Mouse (Mus musculus): Measurements from ENCODE around the gene Metap1d.

The Metap1d gene

DNA sequence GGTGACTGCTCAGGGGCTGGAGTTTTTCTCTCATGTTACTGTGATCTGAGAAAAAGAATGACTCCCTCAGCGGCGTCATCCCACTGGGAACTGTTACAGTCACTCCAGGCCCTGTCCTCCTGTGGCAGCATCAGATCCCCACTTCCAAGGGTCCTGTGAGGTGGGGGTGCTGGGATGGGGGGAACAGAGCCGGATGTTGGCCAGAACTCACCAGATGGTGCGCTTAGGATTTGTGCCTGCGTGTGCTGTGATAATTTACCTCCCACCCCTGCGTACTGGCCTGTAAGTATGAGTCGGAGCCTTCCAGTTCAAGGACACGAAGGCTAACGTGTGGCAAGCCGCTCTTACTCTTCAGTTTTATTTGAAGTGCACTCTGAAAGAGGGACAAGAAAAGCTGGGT, 22.2 kb downstream of the Metap1d start:
- no peak for DNase-seq (ENCODE audit: low spot score in 2 of 2)

DNA sequence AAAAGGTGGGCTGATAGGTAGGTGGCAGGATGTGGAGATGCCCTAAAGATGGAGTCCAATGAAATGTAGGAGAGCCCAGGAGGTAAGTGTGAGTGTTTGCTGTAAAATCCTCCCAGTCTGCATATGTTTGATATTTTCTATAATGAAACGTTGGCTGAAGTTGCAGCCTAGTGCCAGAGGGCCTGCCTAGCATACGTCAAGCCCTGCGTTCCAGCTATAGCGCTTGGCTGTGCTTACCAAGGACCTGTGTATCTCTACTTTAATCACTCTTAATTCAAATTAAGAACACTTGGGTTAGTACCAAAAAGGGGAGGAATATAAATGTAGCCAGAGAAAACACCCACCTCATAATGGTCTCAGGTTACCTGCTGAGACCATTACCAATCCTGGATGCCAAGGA, 22.7 kb downstream of the Metap1d start:
- no peak for DNase-seq (ENCODE audit: low spot score in 2 of 2)

GRCm38 (mm10) chr2:71477787-71478186, 24.7 kb downstream of the Metap1d start:
- no peak for DNase-seq (ENCODE audit: low spot score in 2 of 2)

GRCm38 (mm10) chr2:71479917-71480316, 26.8 kb downstream of the Metap1d start:
- DNase-seq (ENCODE audit: low spot score in 2 of 2), result no peak

GRCm38 (mm10) chr2:71481825-71482224, 28.7 kb downstream of the Metap1d start:
- DNase-seq (ENCODE audit: low spot score in 2 of 2), result no peak

DNA sequence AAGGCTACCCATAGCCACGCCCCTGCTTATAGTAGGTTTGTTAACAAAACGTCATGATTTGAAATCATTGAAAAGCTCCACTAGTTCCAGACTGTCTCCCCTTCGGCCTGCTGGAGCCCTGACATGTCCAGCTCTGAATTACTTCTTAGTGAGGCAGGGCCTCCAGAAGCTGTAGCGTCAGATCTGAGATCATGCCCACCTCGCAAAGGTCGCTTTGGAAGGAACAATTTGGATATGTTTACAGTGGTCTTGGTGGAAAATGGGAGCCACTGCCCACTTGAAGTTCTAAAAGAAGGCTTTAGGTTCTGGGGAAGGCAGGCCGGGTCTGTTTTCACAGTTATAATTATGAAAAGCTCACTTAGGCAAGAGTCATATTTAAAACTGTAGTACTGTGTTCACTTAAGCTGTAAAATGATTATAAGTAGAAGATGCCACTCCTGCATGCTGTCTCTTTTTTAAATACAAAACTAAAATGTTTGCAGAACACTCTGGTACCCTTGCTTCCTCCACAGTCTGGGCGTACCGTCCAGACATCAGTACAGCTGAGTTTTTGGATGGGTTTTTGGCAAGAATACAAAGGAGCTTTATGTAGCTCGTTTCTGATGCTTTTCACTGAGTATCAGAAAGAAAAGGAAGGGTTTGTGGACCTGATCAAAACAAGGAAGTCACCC, 30.1 kb downstream of the Metap1d start:
- DNase-seq (ENCODE audit: low spot score in 2 of 2), result no peak

- DNase-seq (ENCODE audit: low spot score in 2 of 2), result no peak
Measured at GRCm38 (mm10) chr2:71483717-71484066, 30.6 kb downstream of the Metap1d start.

GRCm38 (mm10) chr2:71491295-71491694, 38.2 kb downstream of the Metap1d start:
- DNase-seq (ENCODE audit: low spot score in 2 of 2), result no peak

GRCm38 (mm10) chr2:71493161-71493683, 40.1 kb downstream of the Metap1d start:
- no peak for DNase-seq (ENCODE audit: low spot score in 2 of 2)

DNA sequence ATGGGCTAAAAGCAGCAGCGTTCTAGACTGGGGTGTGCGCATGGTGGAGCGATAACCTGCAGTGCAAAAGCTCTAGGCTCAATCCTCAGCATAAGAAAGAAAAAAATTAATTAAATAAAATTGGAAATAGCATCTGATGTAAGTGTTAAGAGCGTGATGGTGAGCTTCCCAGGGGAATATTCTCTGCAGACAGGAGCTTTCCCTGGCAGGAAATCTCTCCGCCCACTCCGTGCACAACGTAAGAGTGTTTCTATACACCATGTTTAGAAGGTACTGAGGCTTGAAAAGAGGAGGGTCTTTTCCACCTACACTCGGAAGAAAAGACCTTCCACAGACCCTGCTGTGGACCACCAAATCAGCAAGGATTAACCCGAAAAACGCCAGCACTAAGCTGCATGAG, 41.4 kb downstream of the Metap1d start:
- DNase-seq (ENCODE audit: low spot score in 2 of 2), result no peak

- no peak for DNase-seq (ENCODE audit: low spot score in 2 of 2)
Measured at GRCm38 (mm10) chr2:71494971-71495370, 41.9 kb downstream of the Metap1d start.

DNA sequence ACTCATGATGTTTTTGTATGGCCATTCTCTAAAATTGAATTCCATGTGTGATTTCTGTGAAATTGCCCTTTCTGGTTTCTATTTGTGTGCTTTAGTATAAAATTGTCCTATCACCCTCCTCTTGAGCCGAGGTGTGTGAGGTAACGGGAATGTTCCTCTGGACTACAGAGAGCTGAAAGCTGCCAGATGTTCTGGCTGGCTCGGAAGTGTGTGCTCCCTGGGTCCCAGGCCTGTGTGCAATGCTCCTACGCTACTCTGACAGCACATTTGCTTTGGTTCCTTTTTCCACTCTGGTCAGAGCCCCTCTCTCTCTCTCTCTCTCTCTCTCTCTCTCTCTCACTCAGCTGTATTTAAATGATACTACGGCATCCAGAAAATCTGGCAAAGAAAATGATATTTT, 44.1 kb downstream of the Metap1d start:
- DNase-seq (ENCODE audit: low spot score in 2 of 2), result no peak

DNA sequence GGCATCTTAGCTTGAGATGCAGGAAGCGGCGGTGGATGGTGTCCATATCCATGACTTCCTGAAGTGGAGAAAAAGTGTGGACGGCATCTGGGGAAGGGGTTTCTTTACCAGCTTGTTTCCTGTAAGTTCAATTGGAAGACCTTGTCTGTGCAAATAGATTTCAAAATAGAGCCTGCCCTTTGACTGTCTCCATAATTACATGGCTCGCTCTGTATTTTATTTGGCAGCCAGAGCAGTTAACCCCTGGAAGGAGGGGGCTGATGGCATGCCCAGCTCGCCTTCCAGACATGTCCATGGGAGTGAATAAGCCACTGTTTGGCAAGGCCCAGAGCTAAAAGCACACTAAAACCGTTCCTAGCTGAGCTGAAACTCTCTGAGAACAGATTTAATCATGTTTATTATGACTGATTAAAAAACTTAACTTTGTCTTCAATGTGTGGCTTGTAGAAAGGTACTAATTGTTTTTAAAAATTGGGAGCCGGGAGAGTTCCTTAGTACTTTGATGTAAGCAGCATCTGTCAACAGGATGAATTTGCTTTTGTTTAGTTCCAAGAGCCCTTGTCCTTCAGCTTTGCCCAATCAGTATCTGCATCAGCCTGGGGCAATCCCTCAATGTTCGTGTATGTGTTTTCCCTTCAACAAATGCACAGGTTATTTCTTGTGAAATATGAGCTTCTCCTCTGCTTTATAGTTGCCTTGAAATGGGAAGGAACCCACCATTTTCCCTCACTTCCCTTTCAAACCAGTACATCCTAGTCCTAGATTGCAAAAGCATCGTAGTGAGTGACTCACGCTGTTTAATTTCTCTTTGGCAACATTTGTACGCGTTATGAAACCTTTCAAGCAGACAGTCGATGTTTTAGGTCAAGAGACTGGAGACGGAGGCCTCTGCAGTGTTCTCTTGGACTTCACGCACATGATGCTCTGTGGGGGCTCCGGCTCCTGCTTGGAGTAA, 46.5 kb downstream of the Metap1d start:
- DNase-seq (ENCODE audit: low spot score in 2 of 2), result no peak

DNA sequence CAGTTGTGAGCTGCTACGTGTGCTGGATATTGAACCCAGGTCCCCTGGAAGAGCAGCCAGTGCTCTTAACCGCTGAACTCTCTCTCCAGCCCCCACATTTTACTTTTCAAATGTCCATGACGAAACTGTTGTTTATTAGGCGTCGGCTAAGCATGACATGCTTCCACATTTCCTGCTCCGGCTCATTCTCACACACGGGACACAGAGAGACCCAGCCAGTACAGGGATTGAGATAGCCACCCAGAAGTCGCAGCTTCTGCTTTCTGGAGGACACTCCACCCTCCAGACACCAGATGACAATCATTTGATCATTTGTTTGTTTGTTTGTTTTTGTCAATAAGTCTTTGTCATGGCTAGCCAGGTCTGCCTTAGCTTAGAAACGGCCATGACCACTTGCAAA, 51.8 kb downstream of the Metap1d start:
- DNase-seq (ENCODE audit: low spot score in 2 of 2), result no peak

GRCm38 (mm10) chr2:71511209-71511608, 58.1 kb downstream of the Metap1d start:
- DNase-seq (ENCODE audit: low spot score in 2 of 2), result no peak

DNA sequence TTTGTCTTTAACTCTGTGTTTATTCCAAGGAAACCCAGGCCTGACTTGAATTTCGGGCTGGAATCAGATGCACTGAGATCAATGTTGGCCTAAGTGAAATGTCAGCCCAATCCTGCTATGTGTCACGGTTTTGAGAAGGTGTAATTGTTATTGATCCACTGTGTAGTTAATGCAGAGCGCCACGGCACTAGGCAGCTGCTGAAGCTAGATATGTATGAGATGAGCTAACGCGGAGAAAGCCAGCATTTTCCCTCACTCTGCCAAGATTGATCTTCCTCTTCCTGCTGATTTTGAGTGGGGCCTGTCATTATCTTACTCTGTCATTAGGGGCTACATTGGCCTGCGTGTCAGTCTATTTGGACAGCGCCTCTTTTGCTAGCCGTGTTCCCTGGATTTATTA, 59.2 kb downstream of the Metap1d start:
- no peak for DNase-seq (ENCODE audit: low spot score in 2 of 2)

- no peak for DNase-seq (ENCODE audit: low spot score in 2 of 2)
Measured at GRCm38 (mm10) chr2:71516995-71517394, 63.9 kb downstream of the Metap1d start.

DNA sequence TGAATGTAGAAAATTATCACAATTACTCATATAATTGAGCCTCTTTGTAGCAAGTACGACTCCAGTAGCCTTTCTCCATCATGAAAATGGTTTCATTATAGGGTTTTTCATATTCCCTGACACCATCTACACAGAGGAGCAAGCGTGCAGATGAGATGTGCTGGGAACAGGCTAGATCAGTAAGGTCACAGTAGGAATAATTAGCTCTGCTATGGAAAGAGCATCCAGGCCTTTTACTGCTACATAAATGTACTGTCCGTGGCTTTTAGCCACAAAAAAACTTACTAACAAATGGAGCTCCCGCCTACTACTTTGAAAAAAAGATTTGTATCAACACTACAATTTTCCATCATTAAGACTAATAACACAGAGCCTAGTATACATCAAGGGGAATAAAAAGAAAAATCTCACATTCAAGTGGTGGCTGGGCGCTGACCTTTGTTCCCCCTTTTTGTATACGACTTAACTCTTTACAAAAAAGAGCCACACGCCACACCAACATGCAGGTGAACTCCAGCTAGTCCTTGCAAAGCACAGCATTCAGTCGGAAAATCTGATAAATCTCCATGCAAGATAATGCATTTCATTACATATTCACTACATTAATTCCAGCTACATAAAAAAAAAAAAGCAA, 64.5 kb downstream of the Metap1d start:
- no peak for DNase-seq (ENCODE audit: low spot score in 2 of 2)

GRCm38 (mm10) chr2:71522871-71523270, 69.8 kb downstream of the Metap1d start:
- DNase-seq (ENCODE audit: low spot score in 2 of 2), result no peak

DNA sequence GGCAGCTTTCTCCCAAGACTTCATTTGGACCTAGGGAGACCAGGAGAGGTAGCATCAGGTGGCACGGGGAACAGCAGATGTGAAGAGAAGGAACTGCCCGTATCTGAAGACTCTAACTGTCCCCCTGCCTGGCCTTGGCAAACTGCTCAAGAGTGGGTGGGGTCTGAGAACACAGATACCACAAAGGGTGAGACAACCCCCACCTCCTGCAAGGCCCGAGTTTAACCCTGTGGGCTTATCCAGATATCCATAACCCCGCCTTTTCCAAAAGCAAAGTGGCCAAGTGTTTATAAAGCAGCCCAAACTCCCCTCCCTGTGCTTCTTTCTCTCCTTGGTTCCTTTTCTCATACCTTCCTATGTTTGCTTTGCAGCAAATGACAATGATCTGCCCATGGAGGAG, 70.4 kb downstream of the Metap1d start:
- no peak for DNase-seq (ENCODE audit: low spot score in 2 of 2)

GRCm38 (mm10) chr2:71524763-71525162, 71.7 kb downstream of the Metap1d start:
- no peak for DNase-seq (ENCODE audit: low spot score in 2 of 2)

GRCm38 (mm10) chr2:71526595-71527322, 73.7 kb downstream of the Metap1d start:
- DNase-seq (ENCODE audit: low spot score in 2 of 2), result no peak
